Mouse (Mus musculus): ENCODE measurements around the gene Chp1. TPM values are rescaled to one million over a fixed set of nuclear protein-coding genes. Genes with fewer than 3 reads are reported as not detected.
A peak's percentile ranks its signal among the peaks of the same experiment; 100 is the strongest.

The Chp1 gene
- polyA plus RNA-seq, 1 experiment, result 102 TPM

GRCm38 (mm10) chr2:119543656-119544055, 3.8 kb upstream of the Chp1 start:
- no peaks in the 10 kb centered on the region for H3K27me3 ChIP-seq (ENCODE audit: control insufficient read depth, insufficient read depth, low read length)
- H3K27ac ChIP-seq (ENCODE audit: insufficient read depth, low read depth, low read length), result no peak overlapping the region
- H3K36me3 ChIP-seq (ENCODE audit: control insufficient read depth, insufficient read depth, low read length), result no peaks in the 10 kb centered on the region
- H3K4me1 ChIP-seq (ENCODE audit: control insufficient read depth, insufficient read depth, insufficient read length, low read length), result no peaks in the 10 kb centered on the region; the same call in 1 of the 2 replicates
- H3K4me3 ChIP-seq (ENCODE audit: low read depth, low read length), result no peak overlapping the region
- no peak for TF ChIP-seq CTCF (IDR thresholded peaks at IDR 0.05; ENCODE audit: extremely low read depth, insufficient read length, insufficient replicate concordance, low read depth, low read length)
- TF ChIP-seq POLR2A (IDR thresholded peaks at IDR 0.05; ENCODE audit: low read depth, low read length), result no peak
- WGBS, result 67% methylated on average over 2 of the region's 2 CpGs

GRCm38 (mm10) chr2:119546848-119547521, 512 bp upstream of the Chp1 start:
- H3K27ac ChIP-seq (ENCODE audit: insufficient read depth, low read depth, low read length), result peak overlapping the region; percentile 69
- peaks cover 2% of the 10 kb centered on the region; the same call in 1 of the 2 replicates for H3K4me1 ChIP-seq (ENCODE audit: control insufficient read depth, insufficient read depth, insufficient read length, low read length)
- WGBS, result under 1% methylated on average over 30 of the region's 30 CpGs
- peak; percentile 95 for TF ChIP-seq CTCF (IDR thresholded peaks at IDR 0.05; ENCODE audit: extremely low read depth, insufficient read length, insufficient replicate concordance, low read depth, low read length)
- no peak for TF ChIP-seq POLR2A (IDR thresholded peaks at IDR 0.05; ENCODE audit: low read depth, low read length)
- no peaks in the 10 kb centered on the region for H3K27me3 ChIP-seq (ENCODE audit: control insufficient read depth, insufficient read depth, low read length)
- H3K36me3 ChIP-seq (ENCODE audit: control insufficient read depth, insufficient read depth, low read length), result no peaks in the 10 kb centered on the region
- H3K4me3 ChIP-seq (ENCODE audit: low read depth, low read length), result peak overlapping the region; percentile 53

GRCm38 (mm10) chr2:119548371-119548660, 819 bp downstream of the Chp1 start:
- no peak overlapping the region for H3K4me3 ChIP-seq (ENCODE audit: low read depth, low read length)
- H3K27ac ChIP-seq (ENCODE audit: insufficient read depth, low read depth, low read length), result peak overlapping the region; percentile 78; the same call in 1 of the 2 replicates
- no peaks in the 10 kb centered on the region for H3K27me3 ChIP-seq (ENCODE audit: control insufficient read depth, insufficient read depth, low read length)
- H3K4me1 ChIP-seq (ENCODE audit: control insufficient read depth, insufficient read depth, insufficient read length, low read length), result peaks cover 4% of the 10 kb centered on the region; the same call in 1 of the 2 replicates
- WGBS, result under 1% methylated on average over 3 of the region's 3 CpGs
- TF ChIP-seq CTCF (IDR thresholded peaks at IDR 0.05; ENCODE audit: extremely low read depth, insufficient read length, insufficient replicate concordance, low read depth, low read length) (no peak), POLR2A (IDR thresholded peaks at IDR 0.05; ENCODE audit: low read depth, low read length) (no peak)
- H3K36me3 ChIP-seq (ENCODE audit: control insufficient read depth, insufficient read depth, low read length), result no peaks in the 10 kb centered on the region

GRCm38 (mm10) chr2:119548691-119549090, 1.2 kb downstream of the Chp1 start:
- WGBS, result 26% methylated on average over 5 of the region's 5 CpGs
- H3K27ac ChIP-seq (ENCODE audit: insufficient read depth, low read depth, low read length), result peak overlapping the region; percentile 58; the same call in 1 of the 2 replicates
- no peak overlapping the region for H3K4me3 ChIP-seq (ENCODE audit: low read depth, low read length)

GRCm38 (mm10) chr2:119549678-119550077, 2.2 kb downstream of the Chp1 start:
- TF ChIP-seq CTCF (IDR thresholded peaks at IDR 0.05; ENCODE audit: extremely low read depth, insufficient read length, insufficient replicate concordance, low read depth, low read length) (no peak), POLR2A (IDR thresholded peaks at IDR 0.05; ENCODE audit: low read depth, low read length) (no peak)
- no peak overlapping the region for H3K27ac ChIP-seq (ENCODE audit: insufficient read depth, low read depth, low read length)
- H3K4me3 ChIP-seq (ENCODE audit: low read depth, low read length), result no peak overlapping the region
- WGBS, result 60% methylated on average over 2 of the region's 2 CpGs
- no peaks in the 10 kb centered on the region for H3K27me3 ChIP-seq (ENCODE audit: control insufficient read depth, insufficient read depth, low read length)
- peaks cover 6% of the 10 kb centered on the region; the same call in 1 of the 2 replicates for H3K4me1 ChIP-seq (ENCODE audit: control insufficient read depth, insufficient read depth, insufficient read length, low read length)
- no peaks in the 10 kb centered on the region; the same call in 1 of the 2 replicates for H3K36me3 ChIP-seq (ENCODE audit: control insufficient read depth, insufficient read depth, low read length)

More at GRCm38 (mm10) chr2:119548691-119549090, 1.2 kb downstream of the Chp1 start:
- Histone ChIP-seq H3K36me3 (ENCODE audit: control insufficient read depth, insufficient read depth, low read length) (no peaks in the 10 kb centered on the region), H3K27me3 (ENCODE audit: control insufficient read depth, insufficient read depth, low read length) (no peaks in the 10 kb centered on the region), H3K4me1 (ENCODE audit: control insufficient read depth, insufficient read depth, insufficient read length, low read length) (peaks cover 4% of the 10 kb centered on the region; the same call in 1 of the 2 replicates)
- TF ChIP-seq CTCF (IDR thresholded peaks at IDR 0.05; ENCODE audit: extremely low read depth, insufficient read length, insufficient replicate concordance, low read depth, low read length) (no peak), POLR2A (IDR thresholded peaks at IDR 0.05; ENCODE audit: low read depth, low read length) (no peak)

- H3K36me3 ChIP-seq (ENCODE audit: control insufficient read depth, insufficient read depth, low read length), result peaks cover 12% of the 10 kb centered on the region
- 84% methylated on average over 3 of the region's 3 CpGs for WGBS
- H3K27ac ChIP-seq (ENCODE audit: insufficient read depth, low read depth, low read length), result no peak overlapping the region
- no peaks in the 10 kb centered on the region for H3K27me3 ChIP-seq (ENCODE audit: control insufficient read depth, insufficient read depth, low read length)
- TF ChIP-seq POLR2A (IDR thresholded peaks at IDR 0.05; ENCODE audit: low read depth, low read length) (no peak), CTCF (IDR thresholded peaks at IDR 0.05; ENCODE audit: extremely low read depth, insufficient read length, insufficient replicate concordance, low read depth, low read length) (no peak)
- peaks cover 13% of the 10 kb centered on the region for H3K4me1 ChIP-seq (ENCODE audit: control insufficient read depth, insufficient read depth, insufficient read length, low read length)
- H3K4me3 ChIP-seq (ENCODE audit: low read depth, low read length), result no peak overlapping the region
Observed at GRCm38 (mm10) chr2:119558039-119558438, 10.5 kb downstream of the Chp1 start.

GRCm38 (mm10) chr2:119558737-119559340, 11.3 kb downstream of the Chp1 start:
- WGBS, result 18% methylated on average over 7 of the region's 7 CpGs
- Histone ChIP-seq H3K27me3 (ENCODE audit: control insufficient read depth, insufficient read depth, low read length) (no peaks in the 10 kb centered on the region), H3K27ac (ENCODE audit: insufficient read depth, low read depth, low read length) (peak overlapping the region; percentile 58), H3K4me1 (ENCODE audit: control insufficient read depth, insufficient read depth, insufficient read length, low read length) (peaks cover 11% of the 10 kb centered on the region), H3K36me3 (ENCODE audit: control insufficient read depth, insufficient read depth, low read length) (peaks cover 17% of the 10 kb centered on the region), H3K4me3 (ENCODE audit: low read depth, low read length) (no peak overlapping the region)
- TF ChIP-seq CTCF (IDR thresholded peaks at IDR 0.05; ENCODE audit: extremely low read depth, insufficient read length, insufficient replicate concordance, low read depth, low read length) (no peak), POLR2A (IDR thresholded peaks at IDR 0.05; ENCODE audit: low read depth, low read length) (no peak)
